Mouse (Mus musculus): ENCODE measurements around the gene Cenpc1. TPM values are rescaled to one million over a fixed set of nuclear protein-coding genes. Genes with fewer than 3 reads are reported as not detected.

The Cenpc1 gene
- polyA plus RNA-seq, 1 experiment, result 13.3 TPM

DNA sequence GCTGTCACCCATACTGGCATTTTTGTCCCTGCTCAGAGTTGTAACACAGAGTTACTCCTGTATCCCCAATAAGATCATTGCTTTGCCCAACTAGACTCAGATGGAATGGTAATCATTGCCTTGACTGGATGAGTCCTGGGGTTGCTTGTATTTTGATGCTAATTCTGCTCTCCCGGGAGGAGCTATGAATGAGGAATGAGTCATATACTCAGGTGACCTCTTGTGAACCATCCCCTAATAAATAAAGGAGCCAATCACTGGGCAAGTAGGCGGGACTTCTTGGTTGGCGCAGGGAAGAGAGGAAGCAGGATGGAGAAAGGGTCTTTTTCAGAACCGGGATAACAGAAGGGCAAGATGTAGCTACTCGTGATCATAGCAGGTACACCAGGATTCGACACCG lies 102.6 kb downstream of the Cenpc1 start:
- H3K4me1 ChIP-seq (ENCODE audit: control insufficient read depth, insufficient read depth, low read length), result no peaks in the 10 kb centered on the region
- no peak for TF ChIP-seq POLR2A (IDR thresholded peaks at IDR 0.05; ENCODE audit: extremely low read depth, insufficient read depth, low read length)
- TF ChIP-seq CTCF (IDR thresholded peaks at IDR 0.05; ENCODE audit: extremely low read depth, insufficient read depth, low read length), result no peak
- H3K27ac ChIP-seq (ENCODE audit: insufficient read depth, low read length), result no peak overlapping the region
- H3K4me3 ChIP-seq (ENCODE audit: insufficient read depth, low read length), result no peak overlapping the region

Other genes starting within 250 kb of the Cenpc1 start
- gene Stap1, start 6.2 kb upstream of the Cenpc1 start, polyA plus RNA-seq (2012; rRNA removed), result 0.02 and 0.08 TPM in 2 replicates
- 6.4 and 7.3 TPM in 2 replicates for gene Uba6, start 107.2 kb upstream of the Cenpc1 start, polyA plus RNA-seq (2012; rRNA removed)
- not detected in 2 replicates for gene Gnrhr, start 132.3 kb upstream of the Cenpc1 start, polyA plus RNA-seq (2012; rRNA removed)
- not detected in 2 replicates for gene Tmprss11c, start 223.7 kb upstream of the Cenpc1 start, polyA plus RNA-seq (2012; rRNA removed)